Mouse (Mus musculus) liver, adult 2 months (tissue): Measurements from ENCODE around the gene Gm49450.

Source experiments
- CTCF ChIP-seq: fragments of 200-500 bp; IDR thresholded peaks from 2 replicates; pipeline ENCODE4 v1.5.1; 2011; ENCODE audit warnings: low read depth, low read length, control low read depth
- POLR2A ChIP-seq: fragments of 200-500 bp; IDR thresholded peaks from 2 replicates; pipeline ENCODE4 v1.6.1; 2011; ENCODE audit warnings: low read length, control low read depth; ENCODE audit not compliant: insufficient read depth; ENCODE audit errors: extremely low read depth

DNA sequence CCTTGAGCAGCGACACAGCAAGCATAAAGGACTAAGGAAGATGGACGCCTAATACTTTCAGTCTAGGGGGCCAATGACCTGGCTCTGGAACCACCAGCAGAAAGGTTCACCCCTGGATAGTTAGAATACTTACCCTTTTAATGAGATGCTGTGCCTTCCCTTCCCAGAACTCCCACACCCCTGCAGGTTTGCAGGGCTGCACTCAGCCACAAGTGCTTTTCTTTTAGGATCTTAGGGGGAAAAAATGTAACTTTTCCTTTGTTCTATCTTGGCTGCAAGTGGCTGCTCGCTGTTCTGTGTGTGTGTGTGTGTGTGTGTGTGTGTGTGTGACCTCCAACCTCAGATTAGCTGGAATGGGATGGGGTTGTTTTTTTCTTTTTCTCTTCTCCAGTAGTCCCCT, 35.4 kb upstream of the Gm49450 start:
- no peak for TF ChIP-seq POLR2A
- no peak for TF ChIP-seq CTCF
